Mouse (Mus musculus): ENCODE measurements around the gene Rnf19b. TPM values are rescaled to one million over a fixed set of nuclear protein-coding genes. Genes with fewer than 3 reads are reported as not detected.

Gene Rnf19b
- polyA plus RNA-seq, 1 experiment from 2014 or later, result 6.2 TPM

- 76% methylated on average over 3 of the region's 3 CpGs for WGBS
- H3K4me3 ChIP-seq, result no peak overlapping the region
- H3K27ac ChIP-seq (replicated peaks), result no peak overlapping the region
- no peak for ATAC-seq (ENCODE audit: extremely low read depth, insufficient number of reproducible peaks, low FRiP score, low TSS enrichment)
- no peaks in the 10 kb centered on the region for H3K27me3 ChIP-seq (replicated peaks)
- H3K4me1 ChIP-seq, result peaks cover 53% of the 10 kb centered on the region
- no peak overlapping the region for H3K4me2 ChIP-seq
- H3K9ac ChIP-seq, result no peak overlapping the region
- no peaks in the 10 kb centered on the region for H3K9me3 ChIP-seq
- no peaks in the 10 kb centered on the region for H3K36me3 ChIP-seq
Measured at GRCm38 (mm10) chr4:129021426-129021825, 36.6 kb upstream of the Rnf19b start.

GRCm38 (mm10) chr4:129021886-129022285 is 36.2 kb upstream of the Rnf19b start:
- H3K36me3 ChIP-seq, result no peaks in the 10 kb centered on the region
- peaks cover 48% of the 10 kb centered on the region for H3K4me1 ChIP-seq
- H3K9ac ChIP-seq, result no peak overlapping the region
- H3K9me3 ChIP-seq, result no peaks in the 10 kb centered on the region
- WGBS, result 61% methylated on average over 4 of the region's 4 CpGs
- no peaks in the 10 kb centered on the region for H3K27me3 ChIP-seq (replicated peaks)
- H3K27ac ChIP-seq (replicated peaks), result no peak overlapping the region
- no peak overlapping the region for H3K4me3 ChIP-seq
- no peak overlapping the region for H3K4me2 ChIP-seq
- ATAC-seq (ENCODE audit: extremely low read depth, insufficient number of reproducible peaks, low FRiP score, low TSS enrichment), result no peak

- H3K27me3 ChIP-seq (replicated peaks), result no peaks in the 10 kb centered on the region
- no peaks in the 10 kb centered on the region for H3K36me3 ChIP-seq
- H3K9ac ChIP-seq, result no peak overlapping the region
- H3K4me2 ChIP-seq, result no peak overlapping the region
- H3K4me1 ChIP-seq, result peaks cover 42% of the 10 kb centered on the region
- H3K27ac ChIP-seq (replicated peaks), result peak overlapping the region; percentile 90
- no peaks in the 10 kb centered on the region for H3K9me3 ChIP-seq
- H3K4me3 ChIP-seq, result no peak overlapping the region
- WGBS, result 78% methylated on average over 6 of the region's 6 CpGs
- ATAC-seq (ENCODE audit: extremely low read depth, insufficient number of reproducible peaks, low FRiP score, low TSS enrichment), result no peak
Measured at GRCm38 (mm10) chr4:129023884-129024283, 34.2 kb upstream of the Rnf19b start.

GRCm38 (mm10) chr4:129024775-129025174 is 33.3 kb upstream of the Rnf19b start:
- 2% methylated on average over 6 of the region's 6 CpGs for WGBS
- Histone ChIP-seq H3K4me1 (peaks cover 40% of the 10 kb centered on the region), H3K27me3 (replicated peaks) (no peaks in the 10 kb centered on the region), H3K36me3 (no peaks in the 10 kb centered on the region), H3K4me3 (no peak overlapping the region), H3K4me2 (no peak overlapping the region), H3K9me3 (no peaks in the 10 kb centered on the region), H3K9ac (0 out of 2 replicates have a peak overlapping the region, but pooled peaks have one; percentile 33), H3K27ac (replicated peaks) (peak overlapping the region; percentile 90)
- ATAC-seq (ENCODE audit: extremely low read depth, insufficient number of reproducible peaks, low FRiP score, low TSS enrichment), result peak; percentile 58; the same call in 1 of the 2 replicates

- peaks cover 31% of the 10 kb centered on the region for H3K4me1 ChIP-seq
- 81% methylated on average over 3 of the region's 3 CpGs for WGBS
- H3K27ac ChIP-seq (replicated peaks), result peak overlapping the region; percentile 90; the same call in 1 of the 2 replicates
Measured at GRCm38 (mm10) chr4:129025707-129026106, 32.4 kb upstream of the Rnf19b start.

GRCm38 (mm10) chr4:129030746-129031145 is 27.3 kb upstream of the Rnf19b start:
- 88% methylated on average over 4 of the region's 4 CpGs for WGBS
- Histone ChIP-seq H3K4me3 (no peak overlapping the region), H3K27ac (replicated peaks) (no peak overlapping the region), H3K4me1 (peaks cover 34% of the 10 kb centered on the region), H3K9ac (no peak overlapping the region), H3K4me2 (no peak overlapping the region), H3K36me3 (no peaks in the 10 kb centered on the region), H3K27me3 (replicated peaks) (no peaks in the 10 kb centered on the region), H3K9me3 (no peaks in the 10 kb centered on the region)
- ATAC-seq (ENCODE audit: extremely low read depth, insufficient number of reproducible peaks, low FRiP score, low TSS enrichment), result no peak

More at GRCm38 (mm10) chr4:129025707-129026106, 32.4 kb upstream of the Rnf19b start:
- H3K9ac ChIP-seq, result no peak overlapping the region
- no peaks in the 10 kb centered on the region for H3K9me3 ChIP-seq
- no peak overlapping the region for H3K4me3 ChIP-seq
- ATAC-seq (ENCODE audit: extremely low read depth, insufficient number of reproducible peaks, low FRiP score, low TSS enrichment), result no peak
- H3K4me2 ChIP-seq, result no peak overlapping the region
- no peaks in the 10 kb centered on the region for H3K36me3 ChIP-seq
- H3K27me3 ChIP-seq (replicated peaks), result no peaks in the 10 kb centered on the region

GRCm38 (mm10) chr4:129031408-129031965 is 26.6 kb upstream of the Rnf19b start:
- Histone ChIP-seq H3K27me3 (replicated peaks) (no peaks in the 10 kb centered on the region), H3K36me3 (no peaks in the 10 kb centered on the region), H3K4me2 (no peak overlapping the region), H3K27ac (replicated peaks) (no peak overlapping the region), H3K4me3 (no peak overlapping the region), H3K4me1 (peaks cover 37% of the 10 kb centered on the region), H3K9ac (no peak overlapping the region), H3K9me3 (no peaks in the 10 kb centered on the region)
- 72% methylated on average over 8 of the region's 8 CpGs for WGBS
- ATAC-seq (ENCODE audit: extremely low read depth, insufficient number of reproducible peaks, low FRiP score, low TSS enrichment), result no peak

- ATAC-seq (ENCODE audit: extremely low read depth, insufficient number of reproducible peaks, low FRiP score, low TSS enrichment), result no peak
- Histone ChIP-seq H3K9ac (peak overlapping the region; percentile 61; the same call in 1 of the 2 replicates), H3K27ac (replicated peaks) (peak overlapping the region; percentile 87), H3K27me3 (replicated peaks) (no peaks in the 10 kb centered on the region), H3K4me2 (peak overlapping the region; percentile 62; the same call in 1 of the 2 replicates), H3K9me3 (no peaks in the 10 kb centered on the region), H3K4me3 (no peak overlapping the region), H3K4me1 (peaks cover 37% of the 10 kb centered on the region), H3K36me3 (no peaks in the 10 kb centered on the region)
- 68% methylated on average over 11 of the region's 11 CpGs for WGBS
Measured at GRCm38 (mm10) chr4:129032133-129032962, 25.7 kb upstream of the Rnf19b start.

- Histone ChIP-seq H3K4me1 (peaks cover 37% of the 10 kb centered on the region), H3K27me3 (replicated peaks) (no peaks in the 10 kb centered on the region), H3K9me3 (no peaks in the 10 kb centered on the region), H3K27ac (replicated peaks) (peak overlapping the region; percentile 87), H3K9ac (peak overlapping the region; percentile 61), H3K4me2 (peak overlapping the region; percentile 62), H3K4me3 (peak overlapping the region; percentile 31), H3K36me3 (no peaks in the 10 kb centered on the region)
- ATAC-seq (ENCODE audit: extremely low read depth, insufficient number of reproducible peaks, low FRiP score, low TSS enrichment), result peak; percentile 63; the same call in 1 of the 2 replicates
- WGBS, result 6% methylated on average over 17 of the region's 17 CpGs
Measured at GRCm38 (mm10) chr4:129032963-129033951, 24.8 kb upstream of the Rnf19b start.

GRCm38 (mm10) chr4:129034224-129034623 is 23.8 kb upstream of the Rnf19b start:
- ATAC-seq (ENCODE audit: extremely low read depth, insufficient number of reproducible peaks, low FRiP score, low TSS enrichment), result no peak
- Histone ChIP-seq H3K36me3 (no peaks in the 10 kb centered on the region), H3K9ac (no peak overlapping the region; the same call in 1 of the 2 replicates), H3K4me1 (peaks cover 37% of the 10 kb centered on the region), H3K9me3 (no peaks in the 10 kb centered on the region), H3K4me2 (peak overlapping the region; percentile 62; the same call in 1 of the 2 replicates), H3K27ac (replicated peaks) (peak overlapping the region; percentile 87), H3K4me3 (no peak overlapping the region), H3K27me3 (replicated peaks) (no peaks in the 10 kb centered on the region)
- 87% methylated on average over 3 of the region's 3 CpGs for WGBS

All from heart, embryonic 13.5 days (tissue).